Mouse (Mus musculus): ENCODE data around the gene Kcnq2.
A peak's percentile ranks its signal among the peaks of the same experiment; 100 is the strongest.

The Kcnq2 gene

DNA sequence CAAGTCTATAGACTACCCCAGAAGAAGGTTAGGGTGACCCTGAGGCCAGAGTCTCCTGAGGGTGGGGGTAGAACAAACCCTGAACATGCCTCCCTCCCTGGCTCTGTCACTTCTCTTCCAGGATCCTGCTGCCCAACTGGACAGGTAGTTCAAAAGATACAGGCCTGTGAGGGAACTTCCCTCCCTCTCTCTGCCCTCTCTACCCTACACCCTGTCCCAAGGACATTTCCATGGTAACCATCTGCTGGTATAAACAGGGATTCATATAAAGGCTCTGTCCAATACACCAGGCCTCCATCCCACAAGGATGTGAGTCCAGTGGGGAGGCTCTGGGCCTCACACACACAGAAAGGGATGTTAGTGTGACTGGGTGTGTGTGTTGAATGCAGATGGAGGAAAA lies 92.7 kb downstream of the Kcnq2 start:
- DNase-seq (ENCODE audit: low read depth, low spot score), result no peak

DNA sequence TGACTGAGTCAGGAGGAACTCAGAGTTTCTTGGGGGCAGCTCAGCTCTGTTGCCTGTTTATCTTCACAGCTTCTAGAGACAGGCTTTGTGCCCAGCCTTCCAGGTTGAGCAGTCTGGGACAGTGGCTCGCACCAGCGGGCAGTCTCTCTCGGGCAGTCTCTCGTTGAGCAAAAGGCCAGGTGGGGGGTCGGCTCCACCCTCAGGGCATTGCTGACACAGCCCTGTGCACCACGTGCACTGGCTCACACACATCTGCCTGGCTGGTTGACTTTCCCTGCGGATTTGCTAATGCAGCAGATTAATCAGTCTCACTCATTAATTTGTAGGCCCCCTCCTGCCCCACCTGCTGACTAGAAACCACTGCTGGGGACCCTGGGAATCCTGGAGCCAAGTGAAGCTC lies 93.2 kb downstream of the Kcnq2 start:
- DNase-seq (ENCODE audit: low read depth, low spot score), result no peak

DNA sequence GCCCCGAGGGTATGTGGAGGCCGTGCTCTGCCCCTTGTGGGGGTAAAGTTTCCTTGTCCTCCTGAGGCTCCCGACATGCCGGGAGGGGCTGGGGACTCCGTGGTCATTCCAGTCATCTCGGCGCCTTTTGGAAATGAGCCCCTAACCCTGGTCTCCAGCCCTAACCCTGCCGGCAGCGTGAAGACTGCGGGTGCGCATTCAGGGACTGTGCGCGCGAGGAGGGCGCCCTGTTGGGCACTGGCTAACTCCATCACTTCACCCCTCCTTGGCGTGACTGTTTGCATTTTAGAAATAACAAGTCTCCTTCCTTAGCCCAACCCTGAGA lies 95.8 kb downstream of the Kcnq2 start:
- no peak for DNase-seq (ENCODE audit: low read depth, low spot score)

DNA sequence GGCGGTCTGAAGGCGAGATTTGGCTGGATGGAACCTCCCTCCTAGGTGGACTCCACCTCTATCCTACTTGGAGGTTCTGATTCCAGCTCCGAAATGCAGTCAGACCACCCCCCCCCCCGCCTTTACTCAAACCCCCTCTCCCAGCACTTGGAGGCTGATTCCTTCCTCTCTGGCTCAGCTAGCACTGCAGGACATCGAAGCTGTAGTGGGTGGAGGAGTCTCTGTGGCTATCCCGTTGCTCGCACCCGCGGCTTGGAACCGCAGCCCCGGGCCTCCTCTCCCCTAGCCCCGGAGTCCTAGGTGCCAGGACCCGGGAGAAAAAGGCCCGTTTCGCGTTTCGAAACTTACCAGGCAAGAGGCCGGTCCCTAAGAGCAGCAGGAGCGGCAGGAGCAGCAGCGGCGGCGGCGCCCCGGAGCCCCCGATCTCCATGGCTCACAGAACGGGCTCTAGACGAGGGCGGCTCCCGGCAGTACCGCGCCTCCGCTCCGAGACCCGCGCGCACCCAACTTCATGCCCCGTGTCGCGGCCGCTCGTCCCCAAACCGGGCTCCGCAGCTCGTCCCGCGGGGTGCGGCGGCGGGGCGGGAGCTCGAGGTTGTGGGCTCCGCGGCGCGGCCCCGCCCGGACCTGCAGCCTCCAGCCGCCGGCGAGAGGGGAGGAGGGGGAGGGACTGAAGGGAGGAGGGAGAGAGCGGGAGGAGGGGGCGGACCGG lies 96.3 kb downstream of the Kcnq2 start:
- peak; percentile 30 for DNase-seq (ENCODE audit: low read depth, low spot score)

DNA sequence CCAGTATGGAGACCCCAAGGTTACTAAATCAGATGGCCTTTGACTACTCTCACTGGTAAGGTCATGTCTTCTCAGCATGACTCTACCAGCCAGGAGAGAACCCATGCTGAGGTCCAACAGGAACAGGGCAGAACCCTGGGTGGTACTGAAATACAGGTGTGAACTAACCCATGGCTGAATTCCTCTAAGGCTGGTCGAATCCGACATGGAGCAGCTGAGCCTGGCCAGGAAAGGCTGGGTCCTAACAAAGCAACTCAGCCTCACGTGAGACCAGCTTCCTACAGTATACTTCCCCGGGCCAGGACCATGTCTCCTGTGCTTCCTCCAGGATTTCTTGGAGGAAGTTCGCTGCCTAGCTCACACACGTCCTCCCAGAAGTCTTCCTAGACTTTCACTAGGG lies 98.5 kb downstream of the Kcnq2 start:
- no peak for DNase-seq (ENCODE audit: low read depth, low spot score)

DNA sequence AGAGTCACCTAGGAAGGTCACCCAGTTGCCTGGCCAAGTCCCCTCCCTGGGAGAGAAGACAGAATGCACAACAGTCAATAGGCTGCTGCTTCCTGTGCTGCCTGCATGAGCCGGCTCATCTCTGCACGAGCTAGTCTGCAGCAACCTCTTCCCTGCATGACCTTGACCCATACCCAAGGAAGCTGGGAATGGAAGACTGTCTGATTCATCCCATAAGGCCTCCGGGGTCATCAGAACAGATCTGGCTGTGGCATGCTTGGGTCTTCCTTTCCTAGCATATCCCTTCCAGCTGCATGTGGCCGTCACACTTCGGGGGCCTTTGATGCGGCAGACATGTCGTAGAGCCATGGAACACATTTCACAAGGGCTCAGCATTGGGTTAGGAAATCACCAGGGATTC lies 99.9 kb downstream of the Kcnq2 start:
- no peak for DNase-seq (ENCODE audit: low read depth, low spot score)

DNA sequence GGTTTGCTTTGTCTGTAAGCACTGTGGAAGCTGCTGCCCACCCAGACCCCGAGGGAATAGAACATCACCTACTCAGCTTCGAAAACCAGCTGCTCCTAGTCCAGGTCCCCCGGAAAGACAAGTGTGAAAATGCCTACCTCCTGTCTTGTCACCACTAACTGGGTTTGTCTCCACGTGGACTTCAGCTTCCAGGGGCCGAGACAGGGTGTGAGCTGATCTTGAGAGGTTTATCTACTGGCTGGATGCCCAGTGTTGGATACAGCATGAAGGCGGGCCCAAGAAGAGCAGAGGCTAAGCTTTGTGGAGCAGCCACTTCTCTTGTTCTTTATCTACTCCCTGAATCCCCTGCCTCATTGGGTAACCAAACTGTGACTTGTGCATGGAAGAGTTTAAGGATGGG lies 101.8 kb downstream of the Kcnq2 start:
- no peak for DNase-seq (ENCODE audit: low read depth, low spot score)

DNA sequence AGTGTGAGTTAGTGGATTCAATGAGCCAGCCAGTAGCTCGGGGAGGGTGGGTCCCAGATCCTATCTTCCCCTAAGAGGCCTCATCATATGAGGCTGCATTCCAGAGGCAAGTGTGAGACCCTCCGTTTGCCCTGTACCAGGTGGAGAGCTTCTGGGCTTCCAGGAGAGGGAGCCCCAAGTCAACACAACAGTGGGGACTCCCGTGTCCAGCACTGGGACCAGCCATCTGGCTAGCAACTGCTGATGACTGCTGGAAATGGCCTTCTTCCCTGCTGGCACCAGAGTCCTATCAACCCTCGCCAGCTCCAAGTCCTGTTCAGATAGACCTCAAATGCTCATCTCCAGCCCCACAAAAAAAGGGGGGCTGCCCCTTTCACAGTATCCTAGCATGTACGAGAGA lies 102.7 kb downstream of the Kcnq2 start:
- DNase-seq (ENCODE audit: low read depth, low spot score), result peak; percentile 90

DNA sequence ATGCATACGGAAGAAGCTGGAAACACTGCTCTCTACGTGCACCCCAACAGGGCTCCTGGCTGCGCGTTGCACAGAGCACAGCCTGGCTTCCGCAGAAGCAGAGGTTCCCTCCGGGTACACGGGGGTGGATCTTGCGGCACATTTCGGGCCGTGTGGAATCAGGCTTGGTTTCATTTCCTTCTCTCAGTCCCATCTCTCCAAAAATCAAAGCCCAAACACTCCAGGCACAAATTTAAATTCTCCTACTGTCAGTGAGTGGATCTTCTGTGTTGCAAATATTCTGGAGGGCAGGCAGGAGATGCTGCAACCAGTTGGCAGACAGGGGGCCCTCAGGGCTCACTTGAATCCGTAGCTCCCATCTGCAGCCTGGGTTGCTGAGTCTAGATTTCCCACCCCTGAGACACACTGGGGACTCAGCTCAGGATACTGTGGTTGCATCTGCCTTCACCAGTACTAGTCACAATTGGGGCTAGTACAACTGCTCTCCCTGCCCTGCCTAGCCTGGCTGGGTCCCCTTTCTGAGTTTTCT lies 103.6 kb downstream of the Kcnq2 start:
- peak; percentile 73 for DNase-seq (ENCODE audit: low read depth, low spot score)
